Mouse (Mus musculus): ENCODE measurements at regions not wholly inside any gene's neighbourhood (a gene's known extent, or its start where the extent isn't known, plus 50 kb on each side); places are given as distances from the start of the nearest gene placed in this dataset.

DNA sequence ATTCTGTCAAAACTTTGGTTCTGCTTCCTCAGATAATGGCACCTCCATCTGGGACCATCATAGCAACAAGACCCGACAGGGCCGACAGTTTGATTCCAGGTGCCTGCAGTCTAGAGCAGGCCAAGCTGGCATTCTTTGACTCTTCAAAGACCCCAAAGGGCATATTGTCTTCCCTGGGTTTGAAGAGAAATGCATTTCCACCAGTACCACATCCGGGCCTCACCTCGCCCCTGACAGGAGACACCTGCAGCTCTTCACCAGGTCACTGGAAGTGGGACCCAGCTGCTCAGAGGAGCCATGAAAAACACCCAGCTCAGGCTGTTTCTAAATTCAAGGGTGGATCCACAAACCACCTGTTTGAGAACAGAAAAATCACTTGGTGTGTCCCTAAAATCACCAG is 222.2 kb downstream of the Emx2 start:
- Histone ChIP-seq H3K36me3 (ENCODE audit: control insufficient read depth in 1 of 2, insufficient read depth in 2 of 2, low read length in 2 of 2) (no peaks in the 10 kb centered on the region), H3K27me3 (ENCODE audit: control insufficient read depth in 1 of 2, insufficient read depth in 2 of 2, low read length in 2 of 2) (no peaks in the 10 kb centered on the region; a peak in 1 of 4 replicates), H3K27ac (ENCODE audit: control insufficient read depth, low read depth, low read length) (no peak overlapping the region), H3K4me1 (ENCODE audit: control insufficient read depth in 1 of 2, insufficient read depth in 2 of 2, low read length in 2 of 2) (no peaks in the 10 kb centered on the region), H3K9me3 (replicated peaks; ENCODE audit: insufficient read depth, low read length) (no peaks in the 10 kb centered on the region), H3K4me3 (ENCODE audit: control insufficient read depth in 1 of 2, insufficient read depth in 1 of 2, low read depth in 2 of 2, low read length in 2 of 2) (no peak overlapping the region), H3K79me2 (ENCODE audit: control insufficient read depth, insufficient read depth, low read length, poor library complexity) (no peaks in the 10 kb centered on the region), H3K9ac (ENCODE audit: control insufficient read depth, low read depth, low read length, poor library complexity, severe bottlenecking) (no peak overlapping the region)
- TF ChIP-seq NELFE (IDR thresholded peaks at IDR 0.05; ENCODE audit: low read depth, low read length) (no peak), USF2 (IDR thresholded peaks at IDR 0.05; ENCODE audit: borderline replicate concordance in 1 of 2, insufficient read depth in 1 of 2, low read depth in 1 of 2, low read length in 2 of 2) (no peak), MAX (IDR thresholded peaks at IDR 0.05; ENCODE audit: low read length) (no peak)
- no peak for DNase-seq (ENCODE audit: low read depth, low spot score)

DNA sequence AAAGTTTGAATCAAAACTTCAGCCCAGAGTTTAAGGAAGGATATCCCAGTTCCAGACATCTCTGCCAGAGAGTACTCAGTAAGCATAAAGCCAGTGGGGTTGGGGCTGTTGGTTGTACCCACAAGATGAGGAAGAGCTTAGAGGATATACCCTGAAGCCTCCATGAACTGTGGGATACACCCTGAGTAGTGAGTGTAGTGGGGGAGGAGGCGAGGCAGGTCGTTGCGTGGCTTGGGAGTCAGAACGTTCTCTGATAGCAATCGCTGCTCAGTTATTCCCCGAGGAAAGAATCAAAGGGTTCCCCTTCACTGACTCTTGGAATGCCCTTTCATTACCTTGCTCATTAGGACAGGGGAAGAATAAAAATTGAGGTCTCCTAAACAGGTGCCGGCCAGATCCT is 226.1 kb downstream of the Emx2 start:
- no peak overlapping the region for H3K4me3 ChIP-seq (ENCODE audit: control insufficient read depth in 1 of 2, insufficient read depth in 1 of 2, low read depth in 2 of 2, low read length in 2 of 2)
- H3K27me3 ChIP-seq (ENCODE audit: control insufficient read depth in 1 of 2, insufficient read depth in 2 of 2, low read length in 2 of 2) = no peaks in the 10 kb centered on the region; a peak in 1 of 4 replicates
- no peak for TF ChIP-seq NELFE (IDR thresholded peaks at IDR 0.05; ENCODE audit: low read depth, low read length)
- TF ChIP-seq MEF2A (IDR thresholded peaks at IDR 0.05; ENCODE audit: extremely low read depth, insufficient replicate concordance, low read depth, low read length, poor library complexity, severe bottlenecking) = no peak
- TF ChIP-seq TAL1 (IDR thresholded peaks at IDR 0.05; ENCODE audit: low read length) = no peak
- TF ChIP-seq JUND (IDR thresholded peaks at IDR 0.05; ENCODE audit: low read depth, low read length) = no peak
- no peak for TF ChIP-seq HCFC1 (IDR thresholded peaks at IDR 0.05; ENCODE audit: low read depth, low read length)
- no peak for TF ChIP-seq E2F4 (IDR thresholded peaks at IDR 0.05; ENCODE audit: borderline replicate concordance, low read depth, low read length)
- TF ChIP-seq USF2 (IDR thresholded peaks at IDR 0.05; ENCODE audit: borderline replicate concordance in 1 of 2, insufficient read depth in 1 of 2, low read depth in 1 of 2, low read length in 2 of 2) = no peak
- TF ChIP-seq ZKSCAN1 (IDR thresholded peaks at IDR 0.05; ENCODE audit: low read depth, low read length) = no peak
- TF ChIP-seq SIN3A (IDR thresholded peaks at IDR 0.05; ENCODE audit: low read length) = no peak
- TF ChIP-seq CHD1 (IDR thresholded peaks at IDR 0.05; ENCODE audit: low read depth, low read length) = no peak
- TF ChIP-seq UBTF (IDR thresholded peaks at IDR 0.05; ENCODE audit: borderline replicate concordance, insufficient read depth, low read depth, low read length) = no peak
- TF ChIP-seq MAFK (IDR thresholded peaks at IDR 0.05; ENCODE audit: borderline replicate concordance, low read depth, low read length) = no peak
- TF ChIP-seq KAT2A (conservative IDR thresholded peaks at IDR 0.05; ENCODE audit: low read depth, low read length) = no peak
- no peak overlapping the region for H3K9ac ChIP-seq (ENCODE audit: control insufficient read depth, low read depth, low read length, poor library complexity, severe bottlenecking)
- no peaks in the 10 kb centered on the region for H3K4me1 ChIP-seq (ENCODE audit: control insufficient read depth in 1 of 2, insufficient read depth in 2 of 2, low read length in 2 of 2)
- no peak for DNase-seq (ENCODE audit: low read depth, low spot score)
- H3K9me3 ChIP-seq (replicated peaks; ENCODE audit: insufficient read depth, low read length) = no peaks in the 10 kb centered on the region
- H3K36me3 ChIP-seq (ENCODE audit: control insufficient read depth in 1 of 2, insufficient read depth in 2 of 2, low read length in 2 of 2) = no peaks in the 10 kb centered on the region
- H3K27ac ChIP-seq (ENCODE audit: control insufficient read depth, low read depth, low read length) = no peak overlapping the region
- H3K79me2 ChIP-seq (ENCODE audit: control insufficient read depth, insufficient read depth, low read length, poor library complexity) = no peaks in the 10 kb centered on the region
